Mouse (Mus musculus): ENCODE measurements at regions not wholly inside any gene's neighbourhood (a gene's known extent, or its start where the extent isn't known, plus 50 kb on each side); places are given as distances from the start of the nearest gene placed in this dataset.

- DNase-seq (ENCODE audit: low spot score) = no peak
Measured at GRCm38 (mm10) chr5:51923417-51923816, 266.9 kb downstream of the Dhx15 start.

GRCm38 (mm10) chr5:51922973-51923372 lies 267.3 kb downstream of the Dhx15 start:
- no peak for DNase-seq (ENCODE audit: low spot score)

DNA sequence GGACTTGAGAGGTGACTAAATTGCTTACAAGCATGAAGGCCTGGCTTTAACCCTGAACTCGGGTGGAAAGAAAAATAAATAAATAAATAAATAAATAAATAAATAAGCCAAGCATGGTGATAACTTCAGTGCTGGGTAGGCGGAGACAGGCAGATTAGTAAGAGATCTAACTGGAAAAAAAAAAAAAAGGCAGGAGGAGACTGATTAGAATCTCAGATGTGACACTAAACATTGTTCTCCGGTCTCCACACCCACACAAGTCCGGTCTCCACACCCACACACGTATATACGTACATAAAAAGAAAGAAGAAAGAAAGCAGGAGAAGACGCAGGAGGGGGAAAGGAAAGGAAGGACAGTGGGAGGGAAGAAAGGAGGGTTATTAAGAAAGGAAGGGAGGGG lies 267.8 kb downstream of the Dhx15 start:
- DNase-seq (ENCODE audit: low spot score) = no peak

DNA sequence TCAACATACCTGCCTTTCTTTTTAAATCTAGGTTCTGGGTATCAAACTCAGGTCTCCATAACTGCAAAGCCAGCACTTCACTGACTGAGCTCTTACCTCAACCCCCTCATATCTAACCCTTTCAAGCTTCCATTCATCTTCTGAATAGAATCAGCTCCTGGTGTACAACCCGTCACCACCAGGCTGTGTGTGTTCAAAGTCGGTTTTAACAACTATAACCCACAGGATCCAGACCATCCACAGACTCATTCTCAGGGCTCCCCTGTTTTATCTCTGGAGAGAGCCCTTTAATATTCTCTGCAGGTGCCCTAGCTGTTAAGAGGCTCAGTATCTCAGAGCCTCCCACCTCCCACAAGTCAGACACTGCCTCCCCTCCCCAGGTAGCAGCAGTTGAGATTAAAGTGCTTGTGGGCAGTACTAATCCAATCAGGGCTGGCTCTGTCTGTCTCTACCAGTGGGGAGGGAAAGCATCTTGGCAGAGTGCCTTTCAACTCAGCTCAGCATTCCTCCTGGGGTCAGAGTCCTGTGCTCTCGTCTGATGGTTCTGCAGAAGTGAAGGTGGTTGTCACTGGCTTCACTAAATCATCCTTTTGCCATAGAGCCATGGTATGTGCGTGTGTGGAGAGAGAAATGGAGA lies 272.4 kb downstream of the Dhx15 start:
- DNase-seq (ENCODE audit: low spot score) = no peak

DNA sequence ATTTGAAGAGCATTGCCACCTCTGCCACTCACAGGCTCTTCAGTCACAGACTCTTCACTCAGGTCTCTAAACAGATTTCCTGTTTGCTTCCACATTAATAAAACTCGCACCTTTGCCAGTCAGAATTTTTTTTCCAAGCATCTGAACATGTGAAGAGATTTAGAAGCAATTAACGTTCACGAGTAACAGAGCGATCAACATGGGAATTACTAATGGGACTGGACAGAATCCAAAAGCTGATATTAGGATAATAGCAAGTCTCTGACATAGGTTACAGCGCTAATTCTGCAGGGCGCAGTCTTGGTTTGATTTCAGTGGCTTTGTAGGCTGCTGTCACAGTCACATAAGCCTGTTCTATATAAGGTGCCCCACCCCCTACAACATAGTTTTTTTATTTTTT lies 275.6 kb downstream of the Dhx15 start:
- no peak for DNase-seq (ENCODE audit: low spot score)

DNA sequence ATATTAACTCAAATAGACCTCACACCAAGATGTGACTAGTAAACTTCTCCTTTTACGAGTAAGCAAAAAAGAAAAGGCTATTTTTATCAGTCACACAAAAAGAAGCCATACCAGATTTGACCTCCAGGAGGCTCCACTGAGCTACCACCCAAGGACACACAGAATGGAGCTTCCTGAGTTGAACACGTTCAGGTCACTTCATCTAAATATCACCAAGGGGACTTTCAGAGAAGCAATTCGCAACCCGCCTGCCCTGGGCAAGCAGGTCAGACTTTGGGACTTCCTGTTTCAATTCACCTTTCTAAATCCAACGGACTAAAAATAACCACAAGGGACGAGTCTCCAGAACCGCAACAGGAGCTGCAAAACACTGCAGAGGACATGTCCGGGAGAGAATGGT lies 281.5 kb downstream of the Dhx15 start:
- peak; percentile 3 for DNase-seq (ENCODE audit: low spot score)

DNA sequence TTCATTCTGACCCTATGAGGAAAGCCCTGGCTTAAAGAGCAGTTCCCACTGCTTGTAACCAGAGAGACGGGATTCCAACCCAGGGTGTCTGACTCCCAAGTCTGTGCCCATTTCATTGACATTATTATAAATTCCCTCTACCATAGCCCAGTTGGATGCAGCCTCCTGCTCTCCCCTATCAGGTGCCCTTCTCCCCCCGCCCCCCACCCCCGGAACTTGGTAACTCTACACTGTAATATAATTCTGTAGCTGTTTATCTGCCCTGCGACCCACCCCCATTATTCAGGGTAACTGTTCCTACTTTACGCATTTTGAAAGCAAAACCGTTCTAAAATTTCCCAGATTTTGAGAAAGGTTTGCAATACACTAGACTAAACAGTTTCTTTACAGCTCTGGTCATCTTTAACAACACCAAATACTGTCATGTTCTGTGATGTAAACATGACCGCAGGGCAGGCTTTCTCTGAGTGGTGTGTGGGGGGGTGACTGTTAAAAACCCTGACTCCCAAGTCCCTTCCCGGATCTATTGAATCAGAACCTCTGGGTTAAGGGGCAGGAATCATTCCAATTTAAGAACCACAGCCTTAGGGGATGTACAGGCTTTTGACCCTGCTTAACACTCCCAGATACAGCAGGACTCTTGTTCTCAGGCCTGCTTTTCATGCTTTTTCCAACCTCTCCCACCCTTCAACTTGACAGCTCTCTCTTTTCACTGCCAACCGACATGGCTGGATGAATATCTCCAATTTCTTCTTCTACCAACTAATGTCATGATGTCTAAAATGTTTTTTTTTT lies 283.8 kb downstream of the Dhx15 start:
- DNase-seq (ENCODE audit: low spot score) = no peak

GRCm38 (mm10) chr5:51894159-51894558 lies 296.2 kb downstream of the Dhx15 start:
- no peak for DNase-seq (ENCODE audit: low spot score)

- no peak for DNase-seq (ENCODE audit: low spot score)
Measured at GRCm38 (mm10) chr5:51891341-51891740, 299.0 kb downstream of the Dhx15 start.

GRCm38 (mm10) chr5:51888404-51888803 lies 301.9 kb downstream of the Dhx15 start:
- DNase-seq (ENCODE audit: low spot score) = no peak

DNA sequence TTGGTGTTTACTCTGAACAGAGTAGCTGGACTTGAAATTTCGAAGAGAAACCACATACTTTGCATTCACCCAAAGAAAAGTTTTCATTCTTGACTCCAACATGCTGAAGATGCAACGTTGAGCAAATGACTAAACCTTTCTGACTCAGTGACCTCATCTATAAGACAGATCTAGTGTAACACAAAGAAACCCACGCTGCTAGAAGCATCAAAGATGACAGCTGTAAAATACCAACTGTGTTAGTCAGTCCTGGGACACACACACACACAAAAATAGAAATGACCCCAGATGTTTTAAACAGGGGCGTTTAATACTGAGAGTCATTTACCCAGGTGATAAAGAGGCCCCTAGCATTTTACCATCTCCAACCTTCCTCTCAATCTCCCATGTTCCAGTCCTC lies 307.7 kb downstream of the Dhx15 start:
- DNase-seq (ENCODE audit: low spot score) = no peak

DNA sequence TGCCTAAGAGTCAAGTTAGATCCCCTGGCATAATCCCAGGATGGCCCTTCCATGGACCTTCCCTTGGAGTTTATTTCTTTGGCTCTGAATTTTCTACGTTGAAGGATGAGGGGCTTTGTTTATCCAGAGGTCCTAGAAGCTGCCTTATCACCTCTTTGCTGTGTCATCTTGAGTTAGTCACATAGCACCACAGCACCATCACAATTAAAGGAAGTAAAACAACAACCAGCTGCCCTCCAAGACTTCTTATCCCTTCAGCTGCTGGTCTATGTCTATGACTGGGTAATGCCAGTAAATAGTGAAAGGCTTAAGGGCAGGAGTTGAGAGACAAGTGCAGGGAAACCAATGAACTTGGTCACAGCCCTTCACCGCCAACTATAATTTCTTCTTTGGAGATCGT lies 308.1 kb downstream of the Dhx15 start:
- no peak for DNase-seq (ENCODE audit: low spot score)

- no peak for DNase-seq (ENCODE audit: low spot score)
Measured at GRCm38 (mm10) chr5:51876846-51877245, 309.3 kb upstream of the Ppargc1a start.

GRCm38 (mm10) chr5:51873571-51873970 lies 306.0 kb upstream of the Ppargc1a start:
- DNase-seq (ENCODE audit: low spot score) = no peak

- DNase-seq (ENCODE audit: low spot score) = no peak
Measured at GRCm38 (mm10) chr5:51871735-51872134, 304.2 kb upstream of the Ppargc1a start.

- DNase-seq (ENCODE audit: low spot score) = no peak
Measured at GRCm38 (mm10) chr5:51868223-51868713, 300.7 kb upstream of the Ppargc1a start.

DNA sequence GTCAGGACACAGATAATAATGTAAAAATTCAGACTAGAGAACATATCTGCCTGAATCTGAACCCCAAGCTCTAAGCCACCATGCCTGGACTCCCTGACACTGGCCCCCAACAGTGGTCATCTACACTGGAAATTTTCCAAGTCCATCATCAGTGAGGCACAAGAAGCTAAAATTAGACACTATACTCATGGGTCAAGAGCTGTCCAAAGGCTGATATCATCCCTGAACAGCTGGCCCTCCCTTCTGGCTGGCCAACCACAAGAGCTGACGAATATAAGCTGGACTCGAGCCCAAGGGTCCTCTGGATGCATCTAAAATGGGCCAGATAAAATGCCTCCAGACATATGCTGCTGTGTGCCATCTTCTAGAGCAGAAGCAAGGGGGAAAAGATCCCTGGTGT lies 298.5 kb upstream of the Ppargc1a start:
- no peak for DNase-seq (ENCODE audit: low spot score)

- no peak for DNase-seq (ENCODE audit: low spot score)
Measured at GRCm38 (mm10) chr5:51860496-51860895, 293.0 kb upstream of the Ppargc1a start.

GRCm38 (mm10) chr5:51853456-51854124 lies 286.1 kb upstream of the Ppargc1a start:
- DNase-seq (ENCODE audit: low spot score) = peak; percentile 14

DNA sequence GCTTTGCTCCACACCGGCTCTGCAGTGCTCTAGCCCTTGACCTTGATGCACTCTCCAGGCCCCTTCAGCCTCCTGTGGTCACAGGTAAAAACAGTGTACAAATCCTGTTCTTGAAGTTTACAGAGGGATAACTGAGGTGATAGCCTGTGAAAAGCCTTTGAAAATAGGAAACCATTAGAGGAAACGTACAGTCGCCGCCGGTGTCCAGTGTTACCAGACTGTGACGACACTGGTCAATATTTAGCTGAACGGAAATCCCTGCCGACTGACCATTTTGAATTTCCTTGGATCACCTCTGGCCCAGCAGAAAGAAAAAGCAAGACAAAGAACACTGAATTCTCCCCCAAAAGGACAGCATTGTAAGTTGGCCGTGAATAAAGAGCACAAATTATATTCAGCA lies 282.6 kb upstream of the Ppargc1a start:
- no peak for DNase-seq (ENCODE audit: low spot score)

DNA sequence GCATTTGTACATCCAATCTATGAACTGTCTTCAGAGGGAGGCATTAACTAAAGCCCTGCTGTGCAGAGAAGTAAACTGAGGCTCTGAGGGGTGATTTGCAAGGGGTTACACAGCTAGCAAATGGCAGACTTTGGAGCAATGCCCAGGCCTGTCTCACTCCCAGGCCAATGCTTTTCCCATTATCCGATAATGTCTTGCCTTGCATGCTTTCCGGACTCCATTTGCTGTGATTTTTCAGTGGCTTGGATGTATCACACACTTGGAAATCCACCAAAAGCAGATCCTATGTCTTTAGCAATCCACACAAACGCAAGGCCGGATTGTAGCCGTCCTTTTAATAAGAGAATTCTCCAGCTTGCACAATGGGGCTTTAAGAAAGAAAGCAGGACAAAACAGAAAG lies 281.7 kb upstream of the Ppargc1a start:
- DNase-seq (ENCODE audit: low spot score) = no peak

GRCm38 (mm10) chr5:51842189-51842588 lies 274.7 kb upstream of the Ppargc1a start:
- DNase-seq (ENCODE audit: low spot score) = no peak

All from thymus, postnatal 0 days (tissue).